Mouse (Mus musculus) heart, adult 2 months (tissue): ENCODE measurements around the gene Sema4a.

Experiments
- CTCF ChIP-seq: fragments of 200-600 bp; IDR thresholded peaks from 2 replicates; pipeline ENCODE4 v1.8.1; 2022; ENCODE audit warnings: antibody characterized with exemption, mild to moderate bottlenecking, moderate library complexity
- EP300 ChIP-seq: fragments of 200-500 bp; IDR thresholded peaks from 2 replicates; pipeline ENCODE4 v1.6.1; 2011; ENCODE audit warnings: low read depth, low read length, control low read depth; ENCODE audit not compliant: insufficient read depth

DNA sequence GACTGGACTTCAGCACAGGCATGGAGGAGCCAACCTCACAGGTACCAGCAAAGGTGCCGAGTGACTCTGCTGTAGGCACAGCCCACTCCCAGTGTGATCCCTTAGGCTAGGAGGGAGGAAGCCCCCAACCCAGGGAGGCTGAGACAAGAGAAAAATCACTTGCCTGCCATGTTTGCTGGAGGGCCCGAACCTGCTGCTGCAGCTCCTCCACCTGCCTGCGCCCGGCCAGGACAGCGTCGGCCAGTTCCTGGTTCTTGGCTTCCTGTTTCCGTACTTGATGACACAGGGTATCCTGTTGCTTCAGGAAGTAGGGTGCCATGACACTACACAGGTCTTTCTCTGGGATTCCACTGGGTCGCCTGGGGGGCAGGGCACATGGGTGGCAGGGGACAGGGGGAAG, 65.2 kb downstream of the Sema4a start:
- TF ChIP-seq CTCF (no peak), EP300 (no peak)
